In genomic region chr5:52461434-52462124, GRCm38 (mm10) we compare ENCODE assay signal across 18 mouse cellular contexts. TPM values are rescaled to one million over a fixed set of nuclear protein-coding genes. Genes with fewer than 3 reads are reported as not detected.
"Had no signal": no experiment of that assay in that cellular context is flagged by ENCODE, and none has a peak within 500 bp of the region (broad histone marks: within the 10 kb centered on the region; RNA-seq: fewer than 3 reads in every experiment).

No protein-coding gene starts in this region.

- ATAC-seq: liver, embryonic 12.5 days; midbrain, embryonic 16.5 days had no signal

- H3K4me3 ChIP-seq: liver, embryonic 12.5 days; midbrain, embryonic 12.5 days; myocyte; neural tube, embryonic 13.5 days; neural tube, embryonic 15.5 days had no signal

- H3K4me2 ChIP-seq: liver, embryonic 12.5 days; lung, embryonic 14.5 days; midbrain, embryonic 12.5 days; neural tube, embryonic 13.5 days; neural tube, embryonic 15.5 days had no signal

- H3K9me3 ChIP-seq: liver, embryonic 12.5 days had no signal

- DNase-seq: lung, adult 18-20 months; lung, embryonic 14.5 days; lung, postnatal 10 days; lung, postnatal 4 days; midbrain, embryonic 14.5 days; right cerebral cortex, postnatal 14 days; right cerebral cortex, postnatal 4 days; spleen, adult 18-20 months; thymus, adult 2 months; thymus, postnatal 25 days; thymus, postnatal 4 days had no signal

- H3K27ac ChIP-seq: liver, embryonic 12.5 days; liver, embryonic 14.5 days; midbrain, embryonic 12.5 days; neural tube, embryonic 13.5 days; neural tube, embryonic 15.5 days had no signal

- H3K27me3 ChIP-seq: liver, embryonic 12.5 days; midbrain, embryonic 12.5 days; neural tube, embryonic 13.5 days; neural tube, embryonic 15.5 days had no signal

- H3K4me1 ChIP-seq: liver, embryonic 12.5 days; midbrain, embryonic 12.5 days; neural tube, embryonic 13.5 days; neural tube, embryonic 15.5 days had no signal

- H3K36me3 ChIP-seq: liver, embryonic 12.5 days; midbrain, embryonic 12.5 days; neural tube, embryonic 13.5 days had no signal

- H3K9ac ChIP-seq: liver, embryonic 12.5 days; liver, embryonic 14.5 days; lung, embryonic 14.5 days; midbrain, embryonic 12.5 days; neural tube, embryonic 13.5 days; neural tube, embryonic 15.5 days had no signal

RNA-seq across cellular contexts. Expression of gene Ccdc149, which starts 9.7 kb away (rescaled TPM):
- polyA plus RNA-seq: myocyte had no signal
